Mouse (Mus musculus) frontal cortex, adult (tissue): ENCODE measurements around the gene Tbc1d14.

Source experiments
- ATAC-seq: cut with Nextera tagmentation; 2 replicates; pipeline ENCODE4 v1.9.2; 2017; ENCODE audit warnings: mild to moderate bottlenecking, moderate library complexity, mixed read lengths; ENCODE audit not compliant: low TSS enrichment

Tbc1d14 gene

GRCm38 (mm10) chr5:36576457-36576856 is 16.6 kb downstream of the Tbc1d14 start:
- no peak for ATAC-seq

- peak; percentile 35 for ATAC-seq
Observed at GRCm38 (mm10) chr5:36575745-36576144, 17.3 kb downstream of the Tbc1d14 start.

GRCm38 (mm10) chr5:36575227-36575626 is 17.8 kb downstream of the Tbc1d14 start:
- ATAC-seq: no peak; the same call in 1 of the 2 replicates

GRCm38 (mm10) chr5:36574147-36574870 is 18.8 kb downstream of the Tbc1d14 start:
- no peak for ATAC-seq

GRCm38 (mm10) chr5:36573354-36573753 is 19.7 kb downstream of the Tbc1d14 start:
- ATAC-seq: peak; percentile 72

- no peak for ATAC-seq
Observed at GRCm38 (mm10) chr5:36571371-36571770, 21.7 kb downstream of the Tbc1d14 start.

- no peak for ATAC-seq
Observed at GRCm38 (mm10) chr5:36570546-36571245, 22.4 kb downstream of the Tbc1d14 start.

GRCm38 (mm10) chr5:36570098-36570497 is 23.0 kb downstream of the Tbc1d14 start:
- ATAC-seq: no peak

- ATAC-seq: no peak
Observed at GRCm38 (mm10) chr5:36568118-36568517, 25.0 kb downstream of the Tbc1d14 start.

- no peak for ATAC-seq
Observed at GRCm38 (mm10) chr5:36567627-36568026, 25.4 kb downstream of the Tbc1d14 start.

- no peak for ATAC-seq
Observed at GRCm38 (mm10) chr5:36564530-36564929, 28.5 kb downstream of the Tbc1d14 start.

- no peak for ATAC-seq
Observed at GRCm38 (mm10) chr5:36563741-36564140, 29.3 kb downstream of the Tbc1d14 start.

GRCm38 (mm10) chr5:36562791-36563445 is 30.2 kb downstream of the Tbc1d14 start:
- ATAC-seq: no peak

GRCm38 (mm10) chr5:36561509-36561908 is 31.6 kb downstream of the Tbc1d14 start:
- peak; percentile 71 for ATAC-seq

GRCm38 (mm10) chr5:36560490-36560889 is 32.6 kb downstream of the Tbc1d14 start:
- no peak for ATAC-seq

GRCm38 (mm10) chr5:36559510-36560235 is 33.4 kb downstream of the Tbc1d14 start:
- ATAC-seq: no peak

GRCm38 (mm10) chr5:36559106-36559505 is 34.0 kb downstream of the Tbc1d14 start:
- no peak for ATAC-seq

GRCm38 (mm10) chr5:36558526-36558925 is 34.5 kb downstream of the Tbc1d14 start:
- no peak for ATAC-seq

- ATAC-seq: no peak
Observed at GRCm38 (mm10) chr5:36557584-36558308, 35.3 kb downstream of the Tbc1d14 start.

- ATAC-seq: no peak
Observed at GRCm38 (mm10) chr5:36556906-36557305, 36.2 kb downstream of the Tbc1d14 start.

GRCm38 (mm10) chr5:36556289-36556688 is 36.8 kb downstream of the Tbc1d14 start:
- no peak for ATAC-seq
